Mouse (Mus musculus): ENCODE data around the gene Ckap4.

The Ckap4 gene

DNA sequence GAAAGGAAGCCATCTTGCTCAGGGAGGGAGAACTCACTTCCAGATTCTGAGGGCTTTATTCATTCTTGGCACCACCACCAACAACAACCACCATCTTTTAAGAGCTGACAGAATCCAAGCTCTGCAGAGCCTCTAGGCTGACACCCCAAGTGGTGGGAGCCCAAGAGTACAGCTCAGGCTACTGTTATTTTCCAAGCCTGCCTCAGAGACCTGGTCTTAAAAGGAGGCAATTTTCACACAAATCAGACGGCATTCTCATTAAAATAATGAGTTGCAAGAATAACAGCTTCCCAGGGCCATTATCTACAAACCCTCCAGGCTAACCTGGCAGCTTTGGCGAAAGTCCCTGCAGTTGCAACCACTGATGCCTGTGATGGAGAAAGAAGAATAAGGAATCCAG lies 37.1 kb downstream of the Ckap4 start:
- WGBS = 67% methylated on average over 2 of the region's 2 CpGs

DNA sequence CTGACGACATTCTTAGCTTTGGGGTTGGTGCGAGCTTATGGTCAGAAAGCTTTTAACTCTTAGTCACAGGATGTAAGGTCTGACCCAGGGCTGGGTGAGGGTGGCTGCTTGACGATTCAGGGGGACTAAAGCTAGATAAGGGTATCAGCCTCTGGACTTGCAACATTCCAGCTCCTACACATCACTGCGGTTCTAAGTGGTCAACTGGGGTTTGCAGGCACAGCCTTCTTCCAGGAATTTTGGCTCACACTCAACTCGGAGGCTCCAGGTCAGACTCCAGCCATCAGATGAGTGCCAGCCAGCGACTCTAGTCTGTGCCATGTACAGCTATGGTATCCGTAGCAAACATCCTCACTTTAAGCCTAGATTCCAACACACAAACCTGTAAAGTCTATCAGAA lies 39.4 kb downstream of the Ckap4 start:
- 93% methylated on average over 7 of the region's 7 CpGs for WGBS

DNA sequence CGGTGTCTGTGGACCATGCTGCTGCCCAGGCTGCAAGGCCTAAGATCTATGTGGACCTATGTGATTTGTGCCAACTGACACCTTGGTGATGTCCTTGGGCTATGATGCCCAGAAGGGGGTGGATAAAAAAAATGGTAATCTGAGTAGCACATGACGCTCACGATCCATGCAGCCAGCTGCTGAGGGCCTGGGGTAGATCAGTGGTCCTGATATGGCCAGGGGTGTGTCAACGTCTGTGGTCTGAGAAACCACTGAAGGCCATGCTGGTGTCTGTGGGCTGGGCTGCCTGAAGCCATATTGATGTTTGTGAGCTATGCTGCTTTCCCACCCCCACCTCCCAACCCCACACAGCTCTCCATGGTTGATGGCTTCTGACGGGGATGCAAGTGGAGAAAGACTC lies 43.7 kb downstream of the Ckap4 start:
- 97% methylated on average over 5 of the region's 5 CpGs for WGBS

DNA sequence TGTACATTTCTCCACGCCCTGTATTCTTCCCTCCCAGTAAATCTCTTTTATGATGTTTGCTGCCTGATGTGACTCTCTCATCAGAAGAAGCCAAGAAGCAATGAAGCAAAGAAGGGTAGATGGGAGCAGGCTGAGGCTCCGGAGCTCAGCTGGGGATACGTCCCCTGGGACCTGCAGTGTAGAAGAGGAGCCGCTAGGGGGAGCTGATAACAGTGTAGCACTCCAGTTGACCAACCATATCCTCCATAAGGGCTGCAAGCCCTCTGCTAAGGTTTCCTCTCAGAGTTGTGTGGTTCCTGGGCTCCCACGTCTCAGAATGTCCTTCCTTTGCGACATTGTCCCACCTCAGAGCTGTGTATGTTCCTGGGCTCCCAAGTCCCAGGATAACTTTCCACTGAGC lies 45.5 kb downstream of the Ckap4 start:
- WGBS = 52% methylated on average over 6 of the region's 6 CpGs

DNA sequence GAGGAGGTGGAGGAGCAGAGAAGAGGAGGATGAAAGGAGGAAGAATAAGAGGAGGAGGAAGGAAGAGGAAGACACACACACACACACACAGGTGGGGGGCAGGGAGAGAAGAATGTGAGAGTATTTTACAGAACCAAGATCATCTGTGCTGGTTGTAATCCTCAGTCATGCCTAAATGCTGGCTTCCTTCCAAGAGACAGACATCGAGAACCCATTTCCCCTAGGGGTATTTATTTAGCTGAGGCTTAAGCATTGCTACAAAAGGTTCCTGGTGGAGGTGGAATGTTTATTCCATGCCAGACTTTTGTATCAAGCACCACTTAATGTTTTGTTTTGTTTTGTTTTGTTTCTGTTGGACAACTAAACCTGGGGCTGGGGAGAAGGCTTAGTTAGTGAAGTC lies 49.2 kb downstream of the Ckap4 start:
- 51% methylated on average over 1 of the region's 1 CpGs for WGBS

DNA sequence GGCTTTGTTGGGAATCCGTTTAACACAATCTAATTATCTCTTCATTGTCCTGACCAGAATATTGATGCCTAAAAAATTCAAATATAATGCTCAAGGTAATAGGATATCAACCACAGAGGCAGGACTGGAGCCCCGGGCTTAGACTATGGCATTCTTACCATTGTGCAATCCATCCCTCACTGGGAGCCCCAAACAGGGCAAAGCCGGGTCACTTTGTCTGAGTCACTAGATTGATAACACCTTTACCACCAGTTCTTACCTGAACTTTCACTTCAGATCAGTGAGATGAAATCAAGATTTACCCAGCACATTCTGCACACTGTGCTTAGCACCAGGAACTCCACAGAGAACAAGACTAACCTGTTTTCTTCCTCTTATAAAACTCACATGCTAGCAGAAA lies 50.3 kb downstream of the Ckap4 start:
- 92% methylated on average over 3 of the region's 3 CpGs for WGBS

DNA sequence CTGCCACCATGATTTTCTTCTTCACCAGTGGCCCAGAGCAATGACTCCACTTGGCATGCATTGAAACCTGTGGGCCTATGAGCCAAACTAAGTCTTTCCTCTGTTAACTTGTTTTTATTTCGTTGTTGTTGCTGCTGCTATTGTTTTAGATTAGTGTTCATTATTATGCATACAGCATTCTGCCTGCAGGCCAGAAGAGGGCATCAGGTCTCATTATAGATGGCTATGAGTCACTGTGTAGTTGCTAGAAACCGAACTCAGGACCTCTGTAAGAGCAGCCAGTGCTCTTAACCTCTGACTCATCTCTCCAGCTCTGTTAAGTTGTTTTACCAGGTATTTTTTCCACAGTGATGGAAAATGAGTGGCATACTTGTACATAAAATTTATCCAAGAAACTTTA lies 50.8 kb downstream of the Ckap4 start:
- whole genome bisulfite sequencing = 82% methylated on average over 2 of the region's 2 CpGs

DNA sequence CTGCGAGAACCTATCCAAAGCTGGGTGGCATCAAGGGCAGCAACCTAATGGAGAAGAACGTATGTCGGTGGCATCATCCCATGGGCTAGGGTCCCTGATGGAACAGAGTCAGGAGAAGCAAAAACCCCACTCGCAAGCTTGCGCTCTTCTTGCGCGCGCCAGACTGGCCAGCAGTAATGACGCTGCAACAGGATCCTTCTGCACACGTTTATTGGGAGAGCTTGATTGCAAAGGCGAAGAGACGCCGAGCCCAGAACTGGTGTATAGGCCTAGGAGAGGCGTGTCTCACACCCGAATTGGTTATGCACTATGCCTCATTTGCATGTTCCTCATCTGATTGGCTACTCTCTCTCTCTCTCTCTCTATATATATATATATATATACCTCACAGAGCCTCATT lies 51.4 kb downstream of the Ckap4 start:
- 95% methylated on average over 15 of the region's 15 CpGs for WGBS

DNA sequence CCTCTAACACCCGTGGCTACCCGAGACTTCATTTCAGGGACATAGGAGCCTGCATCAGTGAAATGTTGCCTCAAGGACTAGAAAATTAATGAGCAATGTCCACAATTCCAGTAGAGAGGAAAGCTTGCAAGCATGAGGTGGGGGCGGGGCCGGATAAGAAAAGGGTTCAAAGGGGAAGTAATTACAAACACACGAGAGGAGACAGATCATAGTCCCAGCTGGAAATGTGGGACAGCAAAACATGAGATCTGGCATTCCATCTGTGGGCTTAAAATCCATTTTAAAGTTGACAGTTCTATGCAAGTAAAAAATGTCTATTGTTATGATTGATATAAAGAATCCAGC lies 52.6 kb downstream of the Ckap4 start:
- 64% methylated on average over 5 of the region's 5 CpGs for WGBS

DNA sequence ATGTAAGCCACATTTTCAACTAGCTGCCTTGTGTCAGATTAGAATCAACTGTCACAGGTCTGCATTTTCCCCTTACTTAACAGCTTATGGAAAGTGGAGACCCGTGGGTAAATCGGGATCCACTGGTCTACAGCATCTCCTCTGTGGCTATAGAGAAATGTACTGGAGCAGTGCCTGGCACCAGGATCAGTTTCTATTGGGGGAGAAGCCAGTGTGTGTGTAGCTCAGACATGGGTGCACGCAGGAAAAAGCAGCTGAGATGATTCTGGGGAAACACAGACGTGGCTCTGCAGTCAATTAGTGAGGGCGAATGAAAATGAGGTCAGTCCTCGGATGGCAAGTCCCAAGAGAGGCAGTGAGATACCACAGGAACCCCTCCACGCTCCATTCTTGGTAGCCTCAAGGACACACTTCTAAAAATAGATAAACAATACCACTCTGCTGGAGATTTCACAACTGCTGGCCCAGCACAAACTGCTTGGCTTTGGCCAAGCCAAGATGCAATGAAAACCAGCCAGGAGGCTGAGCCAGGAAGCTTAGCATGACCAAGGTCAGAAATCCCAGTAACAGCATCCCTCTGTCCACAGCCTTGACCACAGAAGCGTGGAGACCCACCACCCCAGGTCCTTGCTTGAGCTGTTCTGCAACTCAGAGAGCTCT lies 53.1 kb downstream of the Ckap4 start:
- 49% methylated on average over 8 of the region's 8 CpGs for WGBS

DNA sequence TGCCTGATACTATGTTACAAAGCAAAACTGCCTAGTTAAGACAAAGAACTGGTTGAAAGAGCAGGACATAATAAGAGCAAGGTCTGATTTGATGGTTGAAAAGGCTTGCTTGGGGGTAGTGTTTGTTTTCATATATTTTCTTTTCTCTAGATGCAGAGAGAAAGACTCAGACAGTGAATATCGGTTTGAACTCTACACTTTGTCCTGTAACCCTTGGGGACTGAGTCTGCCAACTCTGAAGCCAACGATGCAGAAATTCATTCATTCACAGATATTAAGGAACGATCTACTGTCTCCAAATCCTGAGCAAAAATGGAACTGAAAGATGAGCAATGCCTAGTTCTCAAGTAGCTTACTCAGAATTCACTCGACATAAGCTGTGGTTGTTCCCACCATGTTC lies 53.7 kb downstream of the Ckap4 start:
- 70% methylated on average over 4 of the region's 4 CpGs for WGBS

DNA sequence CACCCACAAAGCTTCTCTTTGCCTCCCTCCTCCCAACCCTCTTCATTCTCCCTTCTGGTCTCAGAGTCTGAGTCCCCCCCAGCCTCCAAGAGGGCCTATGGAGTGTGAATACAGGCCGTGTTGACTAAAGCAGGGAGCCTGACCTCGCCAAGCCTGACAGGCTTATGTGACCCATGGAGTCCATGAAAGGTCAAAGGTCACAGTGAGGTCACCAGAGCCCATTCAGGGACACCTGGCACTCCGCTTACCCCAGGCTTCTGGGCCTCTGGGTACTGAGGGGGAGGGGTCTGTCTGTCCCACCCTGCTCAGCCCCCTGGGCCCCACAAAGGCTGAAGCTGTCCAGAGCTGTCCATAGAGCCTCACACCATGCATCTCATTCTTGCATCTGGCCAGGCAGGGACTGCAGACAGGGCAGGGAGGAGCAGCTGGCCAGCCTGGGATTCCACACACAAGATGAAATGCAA lies 56.2 kb downstream of the Ckap4 start:
- WGBS = 50% methylated on average over 3 of the region's 3 CpGs

DNA sequence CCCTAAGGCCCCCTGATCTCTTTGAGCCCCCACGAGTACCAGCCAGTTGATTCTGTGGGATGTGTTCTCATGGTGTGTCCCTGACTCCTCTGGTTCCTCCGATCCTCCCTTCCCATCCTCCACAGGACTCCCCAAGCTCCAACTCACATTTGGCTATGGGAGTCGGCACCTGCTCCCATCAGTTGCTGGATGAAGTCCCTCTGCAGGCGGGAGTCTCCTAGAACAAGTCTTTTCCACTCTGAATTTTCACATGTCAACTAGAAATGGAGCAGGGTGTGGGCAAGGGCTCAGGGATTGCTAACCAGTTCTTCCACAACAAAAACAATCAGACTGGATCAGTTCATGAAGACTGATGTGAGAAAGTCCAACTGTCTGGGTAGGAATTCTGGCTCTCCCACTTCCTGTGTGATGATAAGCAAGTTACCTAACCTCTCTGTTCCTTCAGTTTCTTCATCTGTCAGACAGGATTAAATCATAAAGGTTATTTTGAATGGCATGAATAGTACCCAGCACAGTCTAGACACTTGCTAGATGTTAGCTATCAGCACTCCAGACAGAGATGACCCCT lies 56.7 kb downstream of the Ckap4 start:
- 62% methylated on average over 4 of the region's 4 CpGs for WGBS
